Mouse (Mus musculus): ENCODE data around the gene Vamp5. TPM values are rescaled to one million over a fixed set of nuclear protein-coding genes. Genes with fewer than 3 reads are reported as not detected.
A peak's percentile ranks its signal among the peaks of the same experiment; 100 is the strongest.

The Vamp5 gene
- polyA plus RNA-seq, 1 experiment from 2014 or later = 181 TPM

- H3K9me3 ChIP-seq (ENCODE audit: control insufficient read depth, low read length) = no peaks in the 10 kb centered on the region
- no peak overlapping the region for H3K4me3 ChIP-seq (ENCODE audit: low read depth, low read length)
- DNase-seq (ENCODE audit: low spot score) (no peak), ATAC-seq (replicated peaks; ENCODE audit: low FRiP score) (no peak)
- H3K4me2 ChIP-seq = no peak overlapping the region
- 87% methylated on average over 10 of the region's 10 CpGs for WGBS
- no peak overlapping the region for H3K9ac ChIP-seq (ENCODE audit: low read depth, low read length)
- peaks cover 51% of the 10 kb centered on the region for H3K4me1 ChIP-seq (replicated peaks; ENCODE audit: control insufficient read depth, insufficient read depth, low read length)
- H3K27ac ChIP-seq (ENCODE audit: low read depth, low read length) = no peak overlapping the region
- 0 out of 2 replicates have a peak, but pooled peaks cover 14% of the 10 kb centered on the region for H3K27me3 ChIP-seq (replicated peaks; ENCODE audit: control insufficient read depth, insufficient read depth, low read length)
- H3K36me3 ChIP-seq (ENCODE audit: control insufficient read depth, insufficient read depth, low read length) = peaks cover 13% of the 10 kb centered on the region
Measured at GRCm38 (mm10) chr6:72358086-72358764, 22.0 kb downstream of the Vamp5 start.

DNA sequence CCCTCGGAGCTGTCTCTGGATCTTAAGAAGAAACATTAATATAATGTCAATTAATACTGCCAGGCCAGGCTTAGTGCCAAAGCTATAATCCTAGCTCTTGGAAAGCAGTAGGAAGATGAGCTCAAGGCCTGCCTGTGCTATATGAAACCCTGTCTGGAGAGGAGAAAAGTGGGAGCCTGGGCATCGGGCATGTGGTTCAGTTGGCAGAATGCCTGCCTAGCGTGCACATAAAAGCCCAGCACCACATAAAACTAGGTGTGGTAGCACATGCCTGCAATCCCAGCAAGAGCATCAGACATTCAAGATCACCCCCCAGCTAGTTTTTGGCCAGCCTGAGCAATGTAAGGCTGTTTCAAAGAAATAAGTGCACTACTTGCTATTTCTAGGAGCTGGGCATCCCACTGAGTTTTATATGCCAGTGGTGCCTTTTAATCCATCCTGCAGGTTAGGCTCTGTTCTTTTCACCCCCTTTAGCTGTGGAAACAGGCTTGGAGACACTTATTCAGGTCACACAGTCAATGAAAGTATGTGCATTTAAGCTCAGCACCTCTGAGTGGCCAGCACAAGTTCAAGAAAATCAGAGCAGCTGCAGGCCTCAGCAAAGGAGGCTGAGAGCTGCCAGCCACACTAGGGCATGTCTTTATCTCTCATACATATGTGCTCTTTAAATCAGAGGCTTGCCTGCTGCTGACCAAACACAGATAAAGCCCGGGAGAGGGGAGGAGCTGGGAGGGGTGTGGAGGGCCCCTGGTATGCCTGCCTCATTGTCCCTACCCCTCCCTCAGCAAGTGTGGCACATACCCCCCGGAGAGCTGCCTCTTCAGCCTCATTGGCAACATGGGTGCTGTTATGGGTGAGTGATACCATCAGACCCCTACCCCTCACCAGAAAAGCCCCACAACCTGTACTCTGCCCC lies 22.8 kb downstream of the Vamp5 start:
- no peak overlapping the region for H3K9ac ChIP-seq (ENCODE audit: low read depth, low read length)
- H3K4me3 ChIP-seq (ENCODE audit: low read depth, low read length) = no peak overlapping the region
- ATAC-seq (replicated peaks; ENCODE audit: low FRiP score) (peak; percentile 67), DNase-seq (ENCODE audit: low spot score) (no peak)
- no peak overlapping the region for H3K27ac ChIP-seq (ENCODE audit: low read depth, low read length)
- 60% methylated on average over 5 of the region's 5 CpGs for WGBS
- H3K36me3 ChIP-seq (ENCODE audit: control insufficient read depth, insufficient read depth, low read length) = peaks cover 13% of the 10 kb centered on the region
- H3K27me3 ChIP-seq (replicated peaks; ENCODE audit: control insufficient read depth, insufficient read depth, low read length) = 0 out of 2 replicates have a peak, but pooled peaks cover 14% of the 10 kb centered on the region
- H3K4me2 ChIP-seq = no peak overlapping the region
- H3K9me3 ChIP-seq (ENCODE audit: control insufficient read depth, low read length) = no peaks in the 10 kb centered on the region
- H3K4me1 ChIP-seq (replicated peaks; ENCODE audit: control insufficient read depth, insufficient read depth, low read length) = peaks cover 49% of the 10 kb centered on the region

DNA sequence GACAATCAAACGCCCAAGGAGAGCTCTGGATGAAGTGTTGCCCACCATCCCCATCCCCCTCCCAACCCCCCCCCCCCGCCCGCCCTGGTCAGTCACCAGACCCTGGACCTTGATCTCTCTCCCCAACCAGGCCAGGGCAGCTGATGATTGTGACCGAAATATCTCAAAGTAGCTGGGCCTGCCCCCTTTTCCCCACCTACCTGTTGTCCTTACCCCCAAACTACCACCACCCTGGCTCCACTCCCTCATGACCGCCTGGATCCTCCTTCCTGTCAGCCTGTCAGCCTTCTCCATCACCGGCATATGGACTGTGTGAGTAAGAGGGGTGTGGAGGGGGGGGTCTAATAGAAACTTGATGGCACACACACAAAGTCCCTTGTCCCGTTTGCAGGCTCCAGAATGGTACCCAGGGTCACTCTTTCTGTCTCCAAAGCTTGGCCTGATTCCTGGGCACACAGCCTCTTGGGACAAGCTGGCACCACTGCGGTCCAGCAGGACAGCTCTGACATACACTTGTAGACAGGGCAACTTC lies 24.2 kb downstream of the Vamp5 start:
- Histone ChIP-seq H3K9me3 (ENCODE audit: control insufficient read depth, low read length) (no peaks in the 10 kb centered on the region), H3K27me3 (replicated peaks; ENCODE audit: control insufficient read depth, insufficient read depth, low read length) (0 out of 2 replicates have a peak, but pooled peaks cover 14% of the 10 kb centered on the region), H3K9ac (ENCODE audit: low read depth, low read length) (peak overlapping the region; percentile 59; the same call in 1 of the 2 replicates), H3K36me3 (ENCODE audit: control insufficient read depth, insufficient read depth, low read length) (peaks cover 13% of the 10 kb centered on the region), H3K4me3 (ENCODE audit: low read depth, low read length) (peak overlapping the region; percentile 60), H3K4me1 (replicated peaks; ENCODE audit: control insufficient read depth, insufficient read depth, low read length) (peaks cover 51% of the 10 kb centered on the region), H3K27ac (ENCODE audit: low read depth, low read length) (no peak overlapping the region), H3K4me2 (peak overlapping the region; percentile 89)
- ATAC-seq (replicated peaks; ENCODE audit: low FRiP score) (0 out of 2 replicates have a peak, but pooled peaks have one; percentile 11), DNase-seq (ENCODE audit: low spot score) (no peak)
- 46% methylated on average over 8 of the region's 8 CpGs for WGBS

DNA sequence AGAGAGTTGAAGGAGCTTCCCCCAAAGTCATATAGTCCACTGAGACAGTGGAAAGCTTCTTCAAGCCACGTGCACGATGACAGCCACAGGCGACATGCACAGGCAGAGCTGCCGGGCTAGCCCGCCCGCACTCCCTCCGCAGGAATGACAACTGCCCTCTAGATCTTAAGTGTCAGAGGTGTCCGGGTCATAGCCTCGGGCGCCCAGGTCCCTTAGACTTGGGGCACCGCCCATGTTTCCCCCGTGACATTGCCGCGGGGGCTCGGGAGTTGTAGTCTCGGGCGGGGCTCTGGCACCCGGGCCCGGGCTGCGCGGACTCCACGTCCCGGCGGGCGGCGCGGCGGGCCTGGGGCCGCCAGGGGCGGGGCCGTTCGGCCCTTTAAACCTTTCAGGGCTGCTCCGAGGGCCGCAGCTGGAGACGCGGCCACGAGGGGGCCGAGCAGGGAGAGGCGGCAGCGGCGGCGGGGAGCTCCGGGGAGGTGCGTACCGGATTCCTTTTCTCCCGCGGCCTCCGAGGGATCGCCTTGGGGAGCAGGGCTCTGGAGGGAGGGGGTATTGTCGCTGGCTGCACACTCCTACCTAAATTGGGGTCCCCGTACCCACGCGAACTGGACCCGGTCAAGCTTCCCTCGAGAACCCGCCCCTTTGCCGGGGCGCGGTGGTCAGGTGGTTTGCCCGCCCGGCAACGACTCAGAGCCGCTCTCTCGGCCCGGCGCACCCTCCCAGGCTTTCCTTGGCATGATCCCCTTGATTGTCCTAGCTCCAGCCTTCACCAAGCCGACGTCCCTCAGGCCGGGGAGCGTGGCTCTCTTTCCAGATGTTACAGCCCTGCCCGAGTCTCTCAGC lies 25.0 kb downstream of the Vamp5 start, which contains the start of gene Tmem150a:
Gene Tmem150a, plus strand, starts transcription at position 382 of the 846 bp plus-strand sequence.
- Histone ChIP-seq H3K36me3 (ENCODE audit: control insufficient read depth, insufficient read depth, low read length) (peaks cover 11% of the 10 kb centered on the region), H3K27ac (ENCODE audit: low read depth, low read length) (0 out of 2 replicates have a peak within 1 kb of the TSS, but pooled peaks have one; percentile 35), H3K4me1 (replicated peaks; ENCODE audit: control insufficient read depth, insufficient read depth, low read length) (peaks cover 49% of the 10 kb centered on the region), H3K9ac (ENCODE audit: low read depth, low read length) (peak within 1 kb of the TSS; percentile 59), H3K9me3 (ENCODE audit: control insufficient read depth, low read length) (no peaks in the 10 kb centered on the region), H3K4me2 (peak within 1 kb of the TSS; percentile 89), H3K4me3 (ENCODE audit: low read depth, low read length) (peak within 1 kb of the TSS; percentile 60), H3K27me3 (replicated peaks; ENCODE audit: control insufficient read depth, insufficient read depth, low read length) (0 out of 2 replicates have a peak, but pooled peaks cover 14% of the 10 kb centered on the region)
- under 1% methylated on average over 69 of the region's 71 CpGs for WGBS
- ATAC-seq (replicated peaks; ENCODE audit: low FRiP score) = peak; percentile 56
- DNase-seq (ENCODE audit: low spot score) = peak; percentile 73

GRCm38 (mm10) chr6:72354025-72354424 lies 26.2 kb downstream of the Vamp5 start:
- Histone ChIP-seq H3K9me3 (ENCODE audit: control insufficient read depth, low read length) (no peaks in the 10 kb centered on the region), H3K4me1 (replicated peaks; ENCODE audit: control insufficient read depth, insufficient read depth, low read length) (peaks cover 47% of the 10 kb centered on the region), H3K4me2 (no peak overlapping the region), H3K27me3 (replicated peaks; ENCODE audit: control insufficient read depth, insufficient read depth, low read length) (0 out of 2 replicates have a peak, but pooled peaks cover 14% of the 10 kb centered on the region), H3K27ac (ENCODE audit: low read depth, low read length) (no peak overlapping the region), H3K4me3 (ENCODE audit: low read depth, low read length) (no peak overlapping the region), H3K36me3 (ENCODE audit: control insufficient read depth, insufficient read depth, low read length) (peaks cover 13% of the 10 kb centered on the region), H3K9ac (ENCODE audit: low read depth, low read length) (no peak overlapping the region)
- 61% methylated on average over 1 of the region's 1 CpGs for WGBS
- DNase-seq (ENCODE audit: low spot score) (no peak), ATAC-seq (replicated peaks; ENCODE audit: low FRiP score) (no peak)

GRCm38 (mm10) chr6:72352636-72353405 lies 27.4 kb downstream of the Vamp5 start:
- 0 out of 2 replicates have a peak overlapping the region, but pooled peaks have one; percentile 1 for H3K4me2 ChIP-seq
- WGBS = 63% methylated on average over 5 of the region's 5 CpGs

GRCm38 (mm10) chr6:72350214-72350613 lies 30.1 kb downstream of the Vamp5 start:
- H3K27me3 ChIP-seq (replicated peaks; ENCODE audit: control insufficient read depth, insufficient read depth, low read length) = 0 out of 2 replicates have a peak, but pooled peaks cover 11% of the 10 kb centered on the region
- peaks cover 43% of the 10 kb centered on the region for H3K4me1 ChIP-seq (replicated peaks; ENCODE audit: control insufficient read depth, insufficient read depth, low read length)
- peaks cover 8% of the 10 kb centered on the region for H3K36me3 ChIP-seq (ENCODE audit: control insufficient read depth, insufficient read depth, low read length)
- WGBS = 84% methylated on average over 2 of the region's 2 CpGs
- no peak overlapping the region for H3K27ac ChIP-seq (ENCODE audit: low read depth, low read length)
- DNase-seq (ENCODE audit: low spot score) (no peak), ATAC-seq (replicated peaks; ENCODE audit: low FRiP score) (no peak)
- H3K4me2 ChIP-seq = no peak overlapping the region
- no peaks in the 10 kb centered on the region for H3K9me3 ChIP-seq (ENCODE audit: control insufficient read depth, low read length)
- no peak overlapping the region for H3K9ac ChIP-seq (ENCODE audit: low read depth, low read length)
- no peak overlapping the region for H3K4me3 ChIP-seq (ENCODE audit: low read depth, low read length)

More at GRCm38 (mm10) chr6:72352636-72353405, 27.4 kb downstream of the Vamp5 start:
- Histone ChIP-seq H3K36me3 (ENCODE audit: control insufficient read depth, insufficient read depth, low read length) (peaks cover 8% of the 10 kb centered on the region), H3K9ac (ENCODE audit: low read depth, low read length) (no peak overlapping the region), H3K4me1 (replicated peaks; ENCODE audit: control insufficient read depth, insufficient read depth, low read length) (peaks cover 46% of the 10 kb centered on the region), H3K27ac (ENCODE audit: low read depth, low read length) (no peak overlapping the region), H3K27me3 (replicated peaks; ENCODE audit: control insufficient read depth, insufficient read depth, low read length) (0 out of 2 replicates have a peak, but pooled peaks cover 14% of the 10 kb centered on the region), H3K9me3 (ENCODE audit: control insufficient read depth, low read length) (no peaks in the 10 kb centered on the region), H3K4me3 (ENCODE audit: low read depth, low read length) (no peak overlapping the region)
- DNase-seq (ENCODE audit: low spot score) (no peak), ATAC-seq (replicated peaks; ENCODE audit: low FRiP score) (no peak)

Data from liver, embryonic 11.5 days (tissue).